Mouse (Mus musculus): ENCODE results near the gene Gm10282.

Gm10282 gene

GRCm38 (mm10) chr8:72262756-72263155 lies 42.3 kb downstream of the Gm10282 start:
- no peak for DNase-seq (ENCODE audit: low spot score in 2 of 2)

GRCm38 (mm10) chr8:72261872-72262271 lies 43.2 kb downstream of the Gm10282 start:
- DNase-seq (ENCODE audit: low spot score in 2 of 2) = no peak

GRCm38 (mm10) chr8:72261431-72261830 lies 43.6 kb downstream of the Gm10282 start:
- DNase-seq (ENCODE audit: low spot score in 2 of 2) = no peak

GRCm38 (mm10) chr8:72261019-72261418 lies 44.0 kb downstream of the Gm10282 start:
- no peak for DNase-seq (ENCODE audit: low spot score in 2 of 2)

- DNase-seq (ENCODE audit: low spot score in 2 of 2) = no peak
Measured at GRCm38 (mm10) chr8:72260585-72260984, 44.5 kb downstream of the Gm10282 start.

GRCm38 (mm10) chr8:72259862-72260261 lies 45.2 kb downstream of the Gm10282 start:
- DNase-seq (ENCODE audit: low spot score in 2 of 2) = no peak

- DNase-seq (ENCODE audit: low spot score in 2 of 2) = no peak
Measured at GRCm38 (mm10) chr8:72257902-72258238, 47.2 kb downstream of the Gm10282 start.

- DNase-seq (ENCODE audit: low spot score in 2 of 2) = no peak
Measured at GRCm38 (mm10) chr8:72257171-72257901, 47.7 kb downstream of the Gm10282 start.
